Mouse (Mus musculus) heart, postnatal 25 days (tissue): Measurements from ENCODE around the gene Xpo6. TPM values are rescaled to one million over a fixed set of nuclear protein-coding genes. Genes with fewer than 3 reads are reported as not detected.

Experiments
- total RNA-seq, 2 experiments: library from RNA; stranded (reverse); gene quantifications; 2 replicates each; pipeline ENCODE4 v1.2.3; 2021

Gene Xpo6
- total RNA-seq, 2 experiments from 2014 or later = 19.2 to 23.7 TPM

Other genes with a start within 250 kb of the Xpo6 start
- gene Gsg1l, start 118.1 kb downstream of the Xpo6 start, total RNA-seq = 10 to 100 TPM; 10.3 to 12.6 TPM
- gene Sbk1, start 72.1 kb upstream of the Xpo6 start, total RNA-seq = 10 to 100 TPM; 76.5 to 86.4 TPM
- under 1 TPM; 0.67 to 0.91 TPM for gene Lat, start 169.1 kb upstream of the Xpo6 start, total RNA-seq
- 10 to 100 TPM; 33.0 to 34.6 TPM for gene Spns1, start 176.9 kb upstream of the Xpo6 start, total RNA-seq
- gene Nfatc2ip, start 196.2 kb upstream of the Xpo6 start, total RNA-seq = 1 to 10 TPM; 4.5 to 5.4 TPM
- 1 to 10 TPM in 1 of 2 experiments, under 1 TPM in 1; 0.70 to 1.4 TPM for gene Cd19, start 214.4 kb upstream of the Xpo6 start, total RNA-seq
- 1 to 10 TPM; 4.6 to 4.9 TPM for gene Rabep2, start 228.3 kb upstream of the Xpo6 start, total RNA-seq